Comparison of ENCODE assay signal across 20 mouse cellular contexts in the genomic region with DNA sequence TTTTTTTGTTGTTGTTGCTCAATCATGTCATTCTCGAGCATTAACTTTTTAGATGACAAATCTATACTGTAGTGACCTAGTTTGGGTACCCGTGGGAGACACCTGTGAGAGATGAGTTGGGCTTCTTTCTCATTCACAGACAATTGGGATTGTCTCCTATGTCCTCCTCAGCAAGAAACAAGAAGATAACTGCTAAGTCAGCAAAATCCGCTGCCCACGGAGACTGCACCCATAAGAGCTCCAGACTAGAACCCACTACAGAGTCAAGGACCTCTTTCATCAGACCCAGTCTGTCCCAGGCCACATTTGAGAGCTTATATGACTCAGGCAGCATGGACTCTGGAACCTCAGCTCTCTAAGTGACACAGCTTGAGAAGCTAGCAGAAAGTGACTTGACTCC.
"Had no signal": no experiment of that assay in that cellular context is flagged by ENCODE, and none has a peak within 500 bp of the region (broad histone marks: within the 10 kb centered on the region; RNA-seq: fewer than 3 reads in every experiment).

No protein-coding gene starts in this region.

- H3K4me1 ChIP-seq: kidney, embryonic 15.5 days; limb, embryonic 13.5 days; midbrain, embryonic 12.5 days; midbrain, embryonic 15.5 days; neural tube, embryonic 12.5 days; neural tube, embryonic 15.5 days; stomach, embryonic 15.5 days had no signal

- H3K27me3 ChIP-seq: kidney, embryonic 15.5 days; limb, embryonic 13.5 days; liver, embryonic 13.5 days; midbrain, embryonic 12.5 days; midbrain, embryonic 15.5 days; neural tube, embryonic 12.5 days; neural tube, embryonic 15.5 days; stomach, embryonic 15.5 days had no signal

- H3K27ac ChIP-seq: kidney, embryonic 15.5 days; limb, embryonic 10.5 days; limb, embryonic 13.5 days; liver, embryonic 13.5 days; macrophage; midbrain, embryonic 12.5 days; midbrain, embryonic 15.5 days; neural tube, embryonic 12.5 days; neural tube, embryonic 15.5 days; stomach, embryonic 15.5 days had no signal

- ATAC-seq: midbrain, embryonic 15.5 days had no signal

- DNase-seq: kidney, adult 18-20 months; kidney, postnatal 10 days; liver, embryonic 13.5 days; lung, adult 2 months; lung, postnatal 14 days; right cerebral cortex, adult 18-20 months; right cerebral cortex, postnatal 14 days; right cerebral cortex, postnatal 4 days; spleen, adult 18-20 months; thymus, adult 18-20 months; thymus, postnatal 36 days had no signal

- H3K36me3 ChIP-seq: kidney, embryonic 15.5 days; limb, embryonic 10.5 days; limb, embryonic 13.5 days; liver, embryonic 13.5 days; midbrain, embryonic 12.5 days; midbrain, embryonic 15.5 days; neural tube, embryonic 12.5 days; neural tube, embryonic 15.5 days; stomach, embryonic 15.5 days had no signal

- H3K9me3 ChIP-seq: kidney, embryonic 15.5 days; limb, embryonic 10.5 days; limb, embryonic 13.5 days; liver, embryonic 13.5 days; midbrain, embryonic 12.5 days; midbrain, embryonic 15.5 days; neural tube, embryonic 12.5 days; neural tube, embryonic 15.5 days; stomach, embryonic 15.5 days had no signal

- H3K9ac ChIP-seq: kidney, embryonic 15.5 days; limb, embryonic 13.5 days; midbrain, embryonic 12.5 days; midbrain, embryonic 15.5 days; neural tube, embryonic 12.5 days; neural tube, embryonic 15.5 days; stomach, embryonic 15.5 days had no signal

- H3K4me2 ChIP-seq: kidney, embryonic 15.5 days; limb, embryonic 13.5 days; midbrain, embryonic 12.5 days; midbrain, embryonic 15.5 days; neural tube, embryonic 12.5 days; neural tube, embryonic 15.5 days; stomach, embryonic 15.5 days had no signal

- H3K4me3 ChIP-seq: kidney, embryonic 15.5 days; limb, embryonic 10.5 days; limb, embryonic 13.5 days; liver, embryonic 13.5 days; midbrain, embryonic 12.5 days; midbrain, embryonic 15.5 days; neural tube, embryonic 12.5 days; neural tube, embryonic 15.5 days; stomach, embryonic 15.5 days had no signal
